Mouse (Mus musculus) spleen, postnatal 14 days (tissue): ENCODE data around the gene Bri3.
"Not testable (repeated sequence)": the region's sequence is repeated elsewhere in the genome, so short reads cannot be mapped to it uniquely, and the experiment has no call there.

Experiments used
- DNase-seq, 2 experiments: peaks; one replicate each; pipeline ENCODE4 v3.0.0; 2021 to 2022; ENCODE audit warnings: low spot score in 2 of 2

Gene Bri3

GRCm38 (mm10) chr5:144357881-144358591 lies 113.8 kb downstream of the Bri3 start, which contains the start of gene Baiap2l1:
Baiap2l1 (minus strand) TSS chr5:144358112.
- peak; percentile 42 to 47 for DNase-seq

GRCm38 (mm10) chr5:144358592-144358917 lies 114.3 kb downstream of the Bri3 start:
- no peak for DNase-seq

- no peak for DNase-seq
These were observed 115.6 kb downstream of the Bri3 start for GRCm38 (mm10) chr5:144359886-144360285.

- DNase-seq, result no peak
These were observed 116.1 kb downstream of the Bri3 start for GRCm38 (mm10) chr5:144360346-144360745.

- DNase-seq, result no peak
These were observed 120.6 kb downstream of the Bri3 start for GRCm38 (mm10) chr5:144364680-144365357.

- DNase-seq, result not testable (repeated sequence)
These were observed 122.3 kb downstream of the Bri3 start for GRCm38 (mm10) chr5:144366551-144366950.

GRCm38 (mm10) chr5:144368661-144369205 lies 124.5 kb downstream of the Bri3 start:
- no peak for DNase-seq

GRCm38 (mm10) chr5:144370986-144371385 lies 126.7 kb downstream of the Bri3 start:
- DNase-seq, result no peak

- no peak for DNase-seq
These were observed 127.9 kb downstream of the Bri3 start for GRCm38 (mm10) chr5:144372177-144372576.

- no peak for DNase-seq
These were observed 128.6 kb downstream of the Bri3 start for GRCm38 (mm10) chr5:144372885-144373284.

GRCm38 (mm10) chr5:144379431-144379830 lies 135.2 kb downstream of the Bri3 start:
- DNase-seq, result no peak

- DNase-seq, result no peak
These were observed 136.5 kb downstream of the Bri3 start for GRCm38 (mm10) chr5:144380689-144381088.

- DNase-seq, result peak in 1 of 2 experiments; percentile 3
These were observed 137.5 kb downstream of the Bri3 start for GRCm38 (mm10) chr5:144381782-144382181.

- DNase-seq, result peak in 1 of 2 experiments; percentile 6
These were observed 139.7 kb downstream of the Bri3 start for GRCm38 (mm10) chr5:144383936-144384335.

- peak in 1 of 2 experiments; percentile 16 for DNase-seq
These were observed 143.6 kb downstream of the Bri3 start for GRCm38 (mm10) chr5:144387851-144388250.

- no peak for DNase-seq
These were observed 149.9 kb downstream of the Bri3 start for GRCm38 (mm10) chr5:144394142-144394541.

- DNase-seq, result no peak
These were observed 153.3 kb downstream of the Bri3 start for GRCm38 (mm10) chr5:144397566-144397965.

- DNase-seq, result no peak
These were observed 156.6 kb downstream of the Bri3 start for GRCm38 (mm10) chr5:144400821-144401220.

GRCm38 (mm10) chr5:144406256-144406655 lies 162.0 kb downstream of the Bri3 start:
- DNase-seq, result no peak

GRCm38 (mm10) chr5:144410666-144411065 lies 166.4 kb downstream of the Bri3 start:
- DNase-seq, result no peak

GRCm38 (mm10) chr5:144411702-144412101 lies 167.5 kb downstream of the Bri3 start:
- no peak for DNase-seq

GRCm38 (mm10) chr5:144412781-144413180 lies 168.5 kb downstream of the Bri3 start:
- no peak for DNase-seq

GRCm38 (mm10) chr5:144418456-144418855 lies 174.2 kb downstream of the Bri3 start:
- DNase-seq, result no peak
